Mouse (Mus musculus): ENCODE data around the gene Stx1a. TPM values are rescaled to one million over a fixed set of nuclear protein-coding genes. Genes with fewer than 3 reads are reported as not detected.

Stx1a gene
- total RNA-seq, 2 experiments from 2014 or later, result 6.8 to 9.5 TPM

- DNase-seq, result no peak
Observed at GRCm38 (mm10) chr5:135086871-135087270, 63.6 kb downstream of the Stx1a start.

DNA sequence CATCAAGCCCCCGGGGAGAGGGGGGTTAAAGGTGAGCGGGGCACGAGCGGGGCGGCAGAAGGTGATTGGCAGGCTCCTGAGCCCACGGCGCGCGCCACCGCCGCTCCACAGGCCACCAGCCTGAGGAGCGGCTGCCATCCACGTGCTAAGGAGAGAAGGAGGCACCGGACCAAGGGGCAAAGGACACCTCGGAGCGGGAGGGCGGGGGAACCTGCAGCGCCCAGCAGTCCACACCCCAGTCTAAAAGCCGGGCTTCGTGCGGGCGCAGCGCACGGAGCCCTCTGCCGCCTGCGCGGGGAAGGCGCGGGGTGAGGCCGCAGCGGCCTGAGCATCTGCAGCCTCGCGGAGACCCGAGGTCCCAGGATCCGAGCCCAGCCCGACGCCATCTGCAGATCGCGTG lies 66.4 kb downstream of the Stx1a start, which contains the start of gene Mlxipl:
Gene Mlxipl, plus strand, starts transcription at position 238 of the 400 bp plus-strand sequence.
- no peak for DNase-seq

Other genes starting within 250 kb of the Stx1a start
- gene Tmem270, start 116.7 kb upstream of the Stx1a start, total RNA-seq (2021), result not detected
- 1 to 10 TPM in 1 of 2 experiments, under 1 TPM in 1; 0.75 to 3.3 TPM for gene Cldn13, start 108.0 kb upstream of the Stx1a start, total RNA-seq (2021)
- 10 to 100 TPM; 23.6 to 24.2 TPM for gene Mettl27, start 91.1 kb upstream of the Stx1a start, total RNA-seq (2021)
- gene Cldn4, start 76.5 kb upstream of the Stx1a start, total RNA-seq (2021), result under 1 TPM; 0.21 to 0.57 TPM
- gene Cldn3, start 37.3 kb upstream of the Stx1a start, total RNA-seq (2021), result 10 to 100 TPM in 1 of 2 experiments, 1 to 10 TPM in 1; 8.2 to 13.9 TPM
- gene Abhd11, start 14.3 kb upstream of the Stx1a start, total RNA-seq (2021), result 10 to 100 TPM; 67.3 to 77.9 TPM
- 10 to 100 TPM; 23.7 to 24.5 TPM for gene Dnajc30, start 40.7 kb downstream of the Stx1a start, total RNA-seq (2021)
- 10 to 100 TPM; 41.3 to 44.6 TPM for gene Bud23, start 41.5 kb downstream of the Stx1a start, total RNA-seq (2021)
- gene Vps37d, start 54.8 kb downstream of the Stx1a start, total RNA-seq (2021), result 1 to 10 TPM; 3.8 to 4.5 TPM
- 10 to 100 TPM; 59.1 to 71.7 TPM for gene Mlxipl, start 66.4 kb downstream of the Stx1a start, total RNA-seq (2021)
- gene Tbl2, start 126.2 kb downstream of the Stx1a start, total RNA-seq (2021), result 10 to 100 TPM; 23.2 to 23.5 TPM
- gene Bcl7b, start 144.8 kb downstream of the Stx1a start, total RNA-seq (2021), result 10 to 100 TPM; 41.9 to 43.3 TPM
- 10 to 100 TPM; 60.4 to 70.1 TPM for gene Baz1b, start 163.8 kb downstream of the Stx1a start, total RNA-seq (2021)
- 1 to 10 TPM; 2.1 to 2.7 TPM for gene Fzd9, start 227.7 kb downstream of the Stx1a start, total RNA-seq (2021)